Mouse (Mus musculus) myocyte (in vitro differentiated cells): Measurements from ENCODE around the gene Grm1.

Experiments
- MAX ChIP-seq: IDR thresholded peaks from one replicate; pipeline ENCODE4 v1.6.1; 2011; ENCODE audit warnings: low read depth, mild to moderate bottlenecking, control low read depth
- POLR2A ChIP-seq: IDR thresholded peaks from one replicate; pipeline ENCODE4 v1.6.1; 2011; ENCODE audit warnings: low read depth, mild to moderate bottlenecking, control low read depth, moderate library complexity; ENCODE audit not compliant: insufficient read length
- POLR2AphosphoS2 ChIP-seq: IDR thresholded peaks from one replicate; pipeline ENCODE4 v1.6.1; 2011; ENCODE audit warnings: low read depth, control low read depth; ENCODE audit not compliant: insufficient read length

DNA sequence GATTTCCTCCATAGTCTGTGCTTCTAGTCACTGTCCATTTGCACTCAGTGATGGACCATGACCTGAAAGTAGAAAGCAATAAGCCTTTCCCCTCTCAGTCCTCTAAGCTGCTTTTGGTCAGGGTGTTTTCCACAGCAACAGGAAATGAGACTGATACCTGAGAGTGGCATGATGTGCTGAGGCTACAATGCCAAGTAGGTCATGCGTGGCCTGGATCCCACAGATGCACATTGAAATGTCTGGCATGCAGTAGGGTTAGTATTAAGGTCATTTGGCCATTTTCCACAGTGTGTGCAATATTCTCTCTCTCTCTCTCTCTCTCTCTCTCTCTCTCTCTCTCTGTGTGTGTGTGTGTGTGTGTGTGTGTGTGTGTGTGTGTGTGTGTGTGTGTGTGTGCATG, 254.8 kb downstream of the Grm1 start:
- TF ChIP-seq POLR2AphosphoS2 (no peak), POLR2A (no peak), MAX (no peak)
